8 mouse cellular contexts compared by ENCODE assay signal in genomic region chr19:46529601-46530448, GRCm38 (mm10). TPM values are rescaled to one million over a fixed set of nuclear protein-coding genes. Genes with fewer than 3 reads are reported as not detected.
DNase-seq lines count a peak whose midpoint lies in the region; ATAC-seq and TF ChIP-seq lines count a peak whose summit lies in the region.

No protein-coding gene starts in this region.

- peaks cover 97% of the 10 kb centered on the region for H3K4me1 ChIP-seq in E14TG2a.4 (replicated peaks; ENCODE audit: low read depth, low read length)
- H3K4me1 ChIP-seq in heart, embryonic 13.5 days = peaks cover 90% of the 10 kb centered on the region
- H3K4me1 ChIP-seq in limb, embryonic 14.5 days (ENCODE audit: control insufficient read depth, insufficient read depth, low read length) = peaks cover 76% of the 10 kb centered on the region
- H3K4me1 ChIP-seq in stomach, postnatal 0 days (replicated peaks; ENCODE audit: control insufficient read depth, insufficient read depth) = peaks cover 32% of the 10 kb centered on the region

- H3K27me3 ChIP-seq in E14TG2a.4 (ENCODE audit: insufficient read depth, low read length) = 0 out of 2 replicates have a peak, but pooled peaks cover 4% of the 10 kb centered on the region
- no peaks in the 10 kb centered on the region for H3K27me3 ChIP-seq in heart, embryonic 13.5 days (replicated peaks)
- H3K27me3 ChIP-seq in limb, embryonic 14.5 days (ENCODE audit: control insufficient read depth, insufficient read depth, low read length) = no peaks in the 10 kb centered on the region
- no peaks in the 10 kb centered on the region for H3K27me3 ChIP-seq in stomach, postnatal 0 days (ENCODE audit: control insufficient read depth, insufficient read depth, low read length)

- H3K9ac ChIP-seq in heart, embryonic 13.5 days = peak overlapping the region; percentile 80
- H3K9ac ChIP-seq in limb, embryonic 14.5 days (ENCODE audit: low read depth, low read length, severe bottlenecking) = peak overlapping the region; percentile 34
- peak overlapping the region; percentile 38; the same call in 1 of the 2 replicates for H3K9ac ChIP-seq in stomach, postnatal 0 days (ENCODE audit: low read length)

- H3K4me2 ChIP-seq in heart, embryonic 13.5 days = peak overlapping the region; percentile 73
- H3K4me2 ChIP-seq in limb, embryonic 14.5 days (replicated peaks; ENCODE audit: low read depth, low read length, severe bottlenecking) = peak overlapping the region; percentile 49; the same call in 1 of the 2 replicates
- H3K4me2 ChIP-seq in stomach, postnatal 0 days (replicated peaks; ENCODE audit: low read depth) = peak overlapping the region; percentile 39

- TF ChIP-seq EP300 in stomach, postnatal 0 days (optimal IDR thresholded peaks at IDR 0.05) = no peak

- peak overlapping the region; percentile 99 for H3K27ac ChIP-seq in heart, embryonic 13.5 days (replicated peaks)
- peak overlapping the region; percentile 58 for H3K27ac ChIP-seq in limb, embryonic 14.5 days (replicated peaks; ENCODE audit: low read depth, low read length)
- H3K27ac ChIP-seq in stomach, postnatal 0 days (replicated peaks) = peak overlapping the region; percentile 80

- 14% methylated on average over 13 of the region's 13 CpGs for WGBS in heart, embryonic 13.5 days
- WGBS in limb, embryonic 14.5 days = 13% methylated on average over 13 of the region's 13 CpGs
- 29% methylated on average over 13 of the region's 13 CpGs for WGBS in stomach, postnatal 0 days

- DNase-seq in embryo, embryonic 10 days (ENCODE audit: low spot score) = peak; percentile 40
- no peak for DNase-seq in embryo, embryonic 10.5 days (ENCODE audit: low spot score)
- DNase-seq in limb, embryonic 14.5 days (ENCODE audit: low spot score) = no peak
- DNase-seq in stomach, postnatal 0 days (ENCODE audit: low spot score) = no peak
- DNase-seq in gastrocnemius, adult 8-10 months (ENCODE audit: low spot score in 2 of 2) = no peak
- DNase-seq in adrenal gland, adult 8-10 months = no peak

- ATAC-seq in heart, embryonic 13.5 days (ENCODE audit: extremely low read depth, insufficient number of reproducible peaks, low FRiP score, low TSS enrichment) = no peak
- no peak for ATAC-seq in limb, embryonic 14.5 days (ENCODE audit: low FRiP score, low read depth)
- ATAC-seq in stomach, postnatal 0 days (ENCODE audit: low FRiP score, low TSS enrichment) = no peak

- no peaks in the 10 kb centered on the region for H3K36me3 ChIP-seq in E14TG2a.4 (ENCODE audit: insufficient read depth, low read length)
- no peaks in the 10 kb centered on the region for H3K36me3 ChIP-seq in heart, embryonic 13.5 days
- peaks cover 3% of the 10 kb centered on the region; the same call in 1 of the 2 replicates for H3K36me3 ChIP-seq in limb, embryonic 14.5 days (ENCODE audit: control insufficient read depth, insufficient read depth, low read length)
- H3K36me3 ChIP-seq in stomach, postnatal 0 days (ENCODE audit: control insufficient read depth, insufficient read depth, low read length) = no peaks in the 10 kb centered on the region

- no peaks in the 10 kb centered on the region for H3K9me3 ChIP-seq in E14TG2a.4 (ENCODE audit: low read length)
- H3K9me3 ChIP-seq in heart, embryonic 13.5 days = no peaks in the 10 kb centered on the region
- H3K9me3 ChIP-seq in limb, embryonic 14.5 days (ENCODE audit: control insufficient read depth, low read length) = no peaks in the 10 kb centered on the region
- H3K9me3 ChIP-seq in stomach, postnatal 0 days (ENCODE audit: control insufficient read depth, low read length) = no peaks in the 10 kb centered on the region

- TF ChIP-seq CTCF in E14TG2a.4 (conservative IDR thresholded peaks at IDR 0.05; ENCODE audit: low read length) = no peak
- no peak for TF ChIP-seq CTCF in stomach, postnatal 0 days (IDR thresholded peaks at IDR 0.05; ENCODE audit: low read depth)

- peak overlapping the region; percentile 60 for H3K4me3 ChIP-seq in E14TG2a.4 (replicated peaks; ENCODE audit: low read length)
- peak overlapping the region; percentile 44; the same call in 1 of the 2 replicates for H3K4me3 ChIP-seq in heart, embryonic 13.5 days
- H3K4me3 ChIP-seq in limb, embryonic 14.5 days (replicated peaks; ENCODE audit: low read length) = no peak overlapping the region
- no peak overlapping the region for H3K4me3 ChIP-seq in stomach, postnatal 0 days (ENCODE audit: low read depth, low read length)

- TF ChIP-seq POLR2A in limb, embryonic 14.5 days (IDR thresholded peaks at IDR 0.05; ENCODE audit: borderline replicate concordance, extremely low read depth, insufficient read depth, insufficient read length) = no peak

RNA-seq across cellular contexts. Expression of gene Trim8, which starts 28.3 kb away (rescaled TPM):
- polyA plus RNA-seq in heart, embryonic 13.5 days (2015; fragmentation: Nextera tagmentation; extraction: Ambion mirVana) = 13.2 and 13.9 TPM in 2 replicates
- 22.7 and 32.5 TPM in 2 replicates for polyA plus RNA-seq in limb, embryonic 14.5 days (2012; rRNA removed)
- polyA plus RNA-seq in limb, embryonic 14.5 days (2014; fragmentation: Nextera tagmentation; extraction: Ambion mirVana) = 21.5 and 23.1 TPM in 2 replicates
- 15.1 and 16.4 TPM in 2 replicates for polyA plus RNA-seq in stomach, postnatal 0 days (2015; fragmentation: Nextera tagmentation; extraction: Ambion mirVana)
- 10 to 100 TPM; 22.0 to 24.0 (median 22.7) TPM for total RNA-seq in gastrocnemius, adult 8-10 months (2022)
- 10 to 100 TPM; 46.6 to 69.0 (median 59.4) TPM for total RNA-seq in adrenal gland, adult 8-10 months (2022)

RNA-seq across cellular contexts. Expression of gene Arl3, which starts 43.2 kb away (rescaled TPM):
- 82.1 and 97.1 TPM in 2 replicates for polyA plus RNA-seq in heart, embryonic 13.5 days (2015; fragmentation: Nextera tagmentation; extraction: Ambion mirVana)
- 93.0 and 120 TPM in 2 replicates for polyA plus RNA-seq in limb, embryonic 14.5 days (2012; rRNA removed)
- polyA plus RNA-seq in limb, embryonic 14.5 days (2014; fragmentation: Nextera tagmentation; extraction: Ambion mirVana) = 87.2 and 97.8 TPM in 2 replicates
- 39.6 and 41.6 TPM in 2 replicates for polyA plus RNA-seq in stomach, postnatal 0 days (2015; fragmentation: Nextera tagmentation; extraction: Ambion mirVana)
- total RNA-seq in gastrocnemius, adult 8-10 months (2022) = 10 to 100 TPM; 51.1 to 76.4 (median 62.8) TPM
- 10 to 100 TPM; 39.0 to 81.8 (median 61.0) TPM for total RNA-seq in adrenal gland, adult 8-10 months (2022)

RNA-seq across cellular contexts. Expression of gene Sfxn2, which starts 43.3 kb away (rescaled TPM):
- 8.1 and 9.1 TPM in 2 replicates for polyA plus RNA-seq in heart, embryonic 13.5 days (2015; fragmentation: Nextera tagmentation; extraction: Ambion mirVana)
- 26.4 and 26.7 TPM in 2 replicates for polyA plus RNA-seq in limb, embryonic 14.5 days (2012; rRNA removed)
- 21.2 and 22.0 TPM in 2 replicates for polyA plus RNA-seq in limb, embryonic 14.5 days (2014; fragmentation: Nextera tagmentation; extraction: Ambion mirVana)
- polyA plus RNA-seq in stomach, postnatal 0 days (2015; fragmentation: Nextera tagmentation; extraction: Ambion mirVana) = 9.4 and 10.0 TPM in 2 replicates
- 1 to 10 TPM; 1.6 to 3.0 (median 2.8) TPM for total RNA-seq in gastrocnemius, adult 8-10 months (2022)
- 10 to 100 TPM in 3 of 4 experiments, 1 to 10 TPM in 1; 7.0 to 16.4 (median 12.0) TPM for total RNA-seq in adrenal gland, adult 8-10 months (2022)

Comparison
In these comparisons a context has a peak if more than half of its experiments do, and no peak if none do; other contexts are left out.
1. H3K4me3 ChIP-seq: peak in E14TG2a.4 (single experiment) and heart, embryonic 13.5 days (single experiment); none in limb, embryonic 14.5 days (single experiment) and stomach, postnatal 0 days (single experiment).
2. Peak in every context shown above with its lines, with median percentiles within 50 percentile points of each other: H3K27ac ChIP-seq, H3K4me2 ChIP-seq and H3K9ac ChIP-seq.